Mouse (Mus musculus) adrenal gland (tissue): ENCODE results near the gene Als2cr12.

ENCODE experiments used
- intact Hi-C: fragments of 180-260 bp; cut with DNase I; formaldehyde crosslinking; loops from one replicate; pipeline ENCODE4 v1.15.1; 2025
- long read RNA-seq, 2 experiments: library from polyadenylated mRNA; unstranded; transcript quantifications; one replicate each; pipeline ENCODE4 v2.0.0; 2020; ENCODE audit warnings: borderline replicate concordance in 1 of 2; ENCODE audit not compliant: insufficient replicate concordance in 1 of 2

Gene Als2cr12
- long read RNA-seq, experiment 1, result 0 reads
- long read RNA-seq, experiment 2, result 0 reads

- intact Hi-C loops, result loop anchor here (5.0 kb wide), 1 partner anchor 201 kb away; no protein-coding TSS in a partner anchor
Measured at GRCm38 (mm10) chr1:58695810-58696209, at the start of gene Als2cr12. TSS of gene Als2cr12 (minus strand) at chr1:58695989.

DNA sequence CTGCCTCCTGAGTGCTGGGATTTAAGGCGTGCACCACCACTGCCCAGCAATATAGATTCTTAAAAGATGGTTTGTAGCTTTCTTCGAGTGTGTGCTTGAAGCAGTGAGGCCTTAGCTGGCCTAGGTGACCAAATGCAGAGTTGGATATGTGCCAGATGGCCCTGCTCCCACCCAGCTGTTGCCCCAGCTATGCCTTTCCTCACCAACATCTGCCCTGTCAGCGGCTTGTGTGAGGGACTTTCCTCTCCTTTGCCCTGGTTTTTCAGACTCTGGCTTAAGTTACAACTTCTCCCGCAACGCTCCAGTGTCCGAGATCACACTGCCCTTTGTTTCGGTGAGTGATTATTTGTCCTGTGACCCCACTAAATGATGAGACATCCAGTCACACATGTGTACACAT, 48.9 kb upstream of the Als2cr12 start:
- intact Hi-C loops, result no loop called here

- intact Hi-C loops, result no loop called here
Measured at GRCm38 (mm10) chr1:58743252-58743651, 47.5 kb upstream of the Als2cr12 start.

DNA sequence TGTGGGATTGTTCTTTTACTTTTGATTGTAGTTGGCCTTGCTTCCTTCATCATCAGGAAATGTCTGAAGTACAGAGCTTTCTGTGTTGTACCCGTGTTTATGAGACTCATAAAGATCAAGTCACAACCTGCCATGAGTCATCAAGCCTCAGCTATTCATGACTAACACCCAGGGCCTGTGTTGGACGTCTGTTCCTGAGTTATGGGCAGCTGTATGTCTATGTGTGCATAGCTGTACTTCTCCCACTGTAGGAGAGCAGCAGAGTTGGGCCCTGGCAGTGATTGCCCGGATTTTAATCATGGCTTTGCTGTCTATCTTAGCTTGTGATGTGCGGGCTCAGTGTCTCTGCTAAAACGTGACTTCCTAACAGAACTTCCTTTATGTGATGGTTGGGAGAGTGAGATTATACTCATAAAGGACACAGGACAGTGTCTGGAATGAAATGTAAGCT, 46.8 kb upstream of the Als2cr12 start:
- intact Hi-C loops, result no loop called here

- intact Hi-C loops, result no loop called here
Measured at GRCm38 (mm10) chr1:58739529-58739928, 43.7 kb upstream of the Als2cr12 start.

GRCm38 (mm10) chr1:58736968-58737367, 41.2 kb upstream of the Als2cr12 start:
- intact Hi-C loops, result no loop called here

DNA sequence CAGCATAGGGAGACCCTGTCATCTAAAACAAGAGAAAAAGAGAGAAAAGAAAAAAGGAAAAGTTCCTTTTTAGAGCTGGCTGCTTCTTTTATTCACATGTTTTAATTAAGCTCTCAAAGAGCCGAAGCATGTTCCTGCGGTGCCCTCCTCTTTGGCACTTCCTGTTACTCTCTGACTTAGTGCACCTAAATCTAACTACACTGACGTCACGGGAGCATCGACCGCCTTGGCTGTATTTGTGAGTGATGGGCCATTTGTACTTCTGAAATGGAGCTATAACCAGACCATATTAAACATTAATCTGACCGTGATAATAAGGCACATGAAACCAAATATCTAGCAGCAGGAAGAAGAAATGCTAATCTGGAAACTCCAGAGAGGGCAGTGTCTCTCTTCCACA, 40.2 kb upstream of the Als2cr12 start:
- intact Hi-C loops, result no loop called here

- intact Hi-C loops, result no loop called here
Measured at GRCm38 (mm10) chr1:58734043-58734920, 38.5 kb upstream of the Als2cr12 start.

- intact Hi-C loops, result no loop called here
Measured at GRCm38 (mm10) chr1:58733636-58734035, 37.8 kb upstream of the Als2cr12 start.

GRCm38 (mm10) chr1:58728590-58728868, 32.7 kb upstream of the Als2cr12 start:
- intact Hi-C loops, result no loop called here

DNA sequence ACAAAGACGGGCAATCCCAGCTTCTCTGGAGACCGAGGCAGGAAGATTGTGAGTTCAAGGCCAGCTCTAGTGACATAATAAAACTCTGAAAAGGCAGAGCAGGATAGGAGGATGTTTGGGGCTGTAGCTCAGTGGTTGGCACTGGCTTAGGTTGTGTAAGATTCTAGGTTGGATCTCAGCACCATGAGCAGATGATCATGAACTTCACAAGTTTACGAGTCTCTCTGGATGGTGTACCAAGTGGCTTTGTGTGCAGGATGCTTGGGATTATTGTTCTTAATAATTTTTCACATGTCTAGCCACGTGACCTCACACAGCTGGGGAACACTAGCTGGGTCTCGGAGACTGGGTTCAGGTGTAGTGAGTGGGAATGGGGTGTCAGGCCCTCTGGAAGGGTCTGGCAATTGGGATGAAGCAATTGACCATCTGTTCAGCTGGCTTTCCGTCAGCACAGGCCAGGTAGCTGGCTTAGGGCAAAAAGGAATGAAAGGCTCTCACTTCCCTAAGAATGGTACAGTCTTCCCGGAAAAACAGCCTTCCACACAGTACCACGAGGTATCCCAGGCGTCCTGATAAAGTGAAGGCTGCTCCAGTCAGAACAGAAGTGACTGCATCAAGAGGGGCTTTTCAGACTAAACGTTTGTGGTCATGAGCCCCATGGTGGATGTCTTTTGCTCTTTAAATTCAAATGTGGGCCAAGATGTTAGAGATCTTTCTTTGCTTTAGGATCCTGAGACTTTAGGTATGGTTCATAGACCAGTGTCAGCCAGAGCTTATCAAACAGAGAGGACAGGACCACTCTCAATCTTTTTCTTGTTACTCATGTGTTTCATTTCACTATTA, 32.2 kb upstream of the Als2cr12 start:
- intact Hi-C loops, result no loop called here

DNA sequence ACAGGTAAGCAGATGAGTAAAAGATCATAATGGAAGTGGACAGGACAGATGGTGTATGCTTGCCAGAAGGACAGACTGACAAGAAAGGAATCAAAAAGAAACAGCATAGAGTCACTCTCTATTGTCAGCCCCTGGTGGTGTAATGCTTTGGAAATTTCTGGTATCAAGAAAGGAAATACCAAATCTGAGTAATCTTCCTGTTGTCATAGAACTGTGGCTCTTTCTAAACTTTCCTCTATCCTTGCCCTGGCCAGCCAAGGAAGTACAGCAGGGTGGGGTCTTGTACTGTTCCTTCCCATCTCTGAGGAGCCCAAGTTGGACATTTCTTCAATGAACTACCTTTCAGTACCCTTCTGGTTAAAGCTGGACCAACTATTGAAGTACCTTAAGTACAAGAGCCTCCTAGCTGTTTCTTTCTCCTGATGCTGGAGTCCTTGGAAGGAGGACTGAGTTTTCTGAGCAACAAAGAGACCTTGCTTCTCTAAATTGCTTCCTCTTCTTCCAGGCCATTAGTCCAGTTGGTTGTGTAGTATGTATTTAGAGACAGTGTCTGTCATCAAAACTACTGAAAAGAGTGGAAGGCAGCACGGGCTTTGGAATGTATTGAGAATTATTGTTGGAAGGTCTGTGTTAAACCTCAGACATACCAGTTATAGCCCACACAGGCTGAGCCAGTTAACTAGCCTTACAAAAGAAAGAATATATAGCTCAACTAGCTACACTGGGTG, 31.4 kb upstream of the Als2cr12 start:
- intact Hi-C loops, result no loop called here

GRCm38 (mm10) chr1:58725767-58726166, 30.0 kb upstream of the Als2cr12 start:
- intact Hi-C loops, result no loop called here

DNA sequence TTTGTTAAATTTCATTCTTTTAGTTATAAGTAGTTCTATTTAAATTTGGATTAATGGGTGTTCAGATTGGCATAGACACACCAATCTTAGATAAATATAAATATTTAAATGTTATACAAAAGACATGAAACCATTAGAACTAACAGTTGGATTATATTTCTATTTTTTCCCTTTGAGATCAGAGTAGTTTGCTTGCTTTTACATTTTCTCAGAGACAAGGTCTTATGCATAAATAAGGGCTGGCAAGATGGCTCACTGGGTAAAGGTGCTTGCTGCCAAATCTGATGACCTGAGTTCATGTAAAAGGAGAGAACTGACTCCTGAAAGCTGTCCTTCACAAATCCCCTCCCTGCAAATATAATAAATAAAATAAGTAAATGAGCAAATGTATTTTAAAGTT, 29.3 kb upstream of the Als2cr12 start:
- intact Hi-C loops, result no loop called here

- intact Hi-C loops, result no loop called here
Measured at GRCm38 (mm10) chr1:58724533-58724932, 28.7 kb upstream of the Als2cr12 start.

- intact Hi-C loops, result no loop called here
Measured at GRCm38 (mm10) chr1:58723809-58724405, 28.1 kb upstream of the Als2cr12 start.

GRCm38 (mm10) chr1:58723062-58723808, 27.4 kb upstream of the Als2cr12 start:
- intact Hi-C loops, result no loop called here

DNA sequence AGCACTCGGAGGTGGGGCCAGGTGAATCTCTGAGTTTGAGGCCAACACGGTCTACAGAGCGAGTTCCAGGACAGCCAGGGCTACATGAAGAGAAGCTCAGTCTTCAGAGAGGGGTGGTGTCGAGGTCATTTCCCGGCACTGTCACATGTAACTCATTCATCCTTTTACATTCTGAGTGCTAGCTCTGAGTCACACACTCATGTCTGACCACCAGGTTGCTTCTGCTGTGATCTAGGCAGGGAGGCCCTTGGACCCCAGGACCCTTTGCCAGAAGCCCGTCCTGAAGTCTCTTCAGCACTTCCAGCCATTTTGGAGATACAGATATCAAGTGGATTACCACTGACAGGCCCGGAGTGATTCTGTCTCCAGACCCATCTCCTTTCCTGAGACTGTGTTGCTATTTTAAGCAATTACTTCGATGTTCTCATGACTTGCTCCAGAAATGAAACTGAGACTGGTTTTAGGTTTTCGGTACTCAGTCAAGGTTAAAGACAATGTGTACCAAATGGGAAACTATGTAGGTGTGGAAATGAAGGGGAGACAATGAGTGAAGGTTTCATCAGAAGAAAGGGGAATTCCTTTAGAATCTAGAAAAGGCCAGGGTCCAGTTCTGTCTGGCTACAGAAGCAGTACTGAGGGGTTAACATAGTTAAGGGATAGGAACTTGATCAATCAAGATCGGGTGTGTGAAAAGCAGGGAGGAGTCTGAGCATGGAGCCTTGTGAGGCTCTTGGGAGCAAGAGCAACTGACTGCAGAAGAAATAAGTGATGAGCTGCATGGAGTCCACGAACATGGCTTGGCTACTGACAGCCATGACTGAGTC, 26.5 kb upstream of the Als2cr12 start:
- intact Hi-C loops, result no loop called here

- intact Hi-C loops, result no loop called here
Measured at GRCm38 (mm10) chr1:58720988-58721387, 25.2 kb upstream of the Als2cr12 start.

- intact Hi-C loops, result no loop called here
Measured at GRCm38 (mm10) chr1:58720090-58720489, 24.3 kb upstream of the Als2cr12 start.
